Comparison of ENCODE assay signal across 9 mouse cellular contexts in genomic region chr14:25593876-25594275, GRCm38 (mm10).
A peak's percentile ranks its signal among the peaks of the same experiment; 100 is the strongest.
DNase-seq lines count a peak whose midpoint lies in the region; ATAC-seq and TF ChIP-seq lines count a peak whose summit lies in the region.
"Had no signal": no experiment of that assay in that cellular context is flagged by ENCODE, and none has a peak within 500 bp of the region (broad histone marks: within the 10 kb centered on the region; RNA-seq: fewer than 3 reads in every experiment).

No protein-coding gene starts in this region.

- no peak for TF ChIP-seq POLR2A in thymus, adult 2 months (IDR thresholded peaks at IDR 0.05; ENCODE audit: control insufficient read depth, extremely low read depth, insufficient read depth, low read length, poor library complexity)

- no peaks in the 10 kb centered on the region for H3K27me3 ChIP-seq in thymus, adult 2 months (ENCODE audit: control insufficient read depth, insufficient read depth, low read length)
- no peaks in the 10 kb centered on the region for H3K27me3 ChIP-seq in forebrain, embryonic 12.5 days
- no peaks in the 10 kb centered on the region for H3K27me3 ChIP-seq in intestine, postnatal 0 days (replicated peaks; ENCODE audit: control insufficient read depth, insufficient read depth, low read length)
- no peaks in the 10 kb centered on the region for H3K27me3 ChIP-seq in splenic B cell, adult 2 months (ENCODE audit: control insufficient read depth, insufficient read depth, low read length, poor library complexity, severe bottlenecking)
- H3K27me3 ChIP-seq: Patski had no signal

- TF ChIP-seq CTCF in thymus, adult 2 months (IDR thresholded peaks at IDR 0.05; ENCODE audit: borderline replicate concordance, control insufficient read depth, extremely low read depth, insufficient read depth, low read length, poor library complexity) = no peak
- TF ChIP-seq CTCF in intestine, postnatal 0 days (IDR thresholded peaks at IDR 0.05; ENCODE audit: low read depth) = no peak

- H3K27ac ChIP-seq in thymus, adult 2 months (ENCODE audit: control insufficient read depth, insufficient read depth, low read length) = peak overlapping the region; percentile 25; the same call in 1 of the 2 replicates
- H3K27ac ChIP-seq in forebrain, embryonic 12.5 days = peak overlapping the region; percentile 80
- peak overlapping the region; percentile 28 for H3K27ac ChIP-seq in intestine, postnatal 0 days (ENCODE audit: low read depth, low read length)

- ATAC-seq in forebrain, embryonic 12.5 days (ENCODE audit: low FRiP score) = no peak
- ATAC-seq in intestine, postnatal 0 days = no peak
- ATAC-seq: lung, postnatal 0 days; Patski had no signal

- H3K36me3 ChIP-seq in thymus, adult 2 months (ENCODE audit: control insufficient read depth, insufficient read depth, low read length) = peaks cover 3% of the 10 kb centered on the region; the same call in 1 of the 2 replicates
- H3K36me3 ChIP-seq in forebrain, embryonic 12.5 days (replicated peaks) = peaks cover 41% of the 10 kb centered on the region
- peaks cover 13% of the 10 kb centered on the region; the same call in 1 of the 2 replicates for H3K36me3 ChIP-seq in intestine, postnatal 0 days (ENCODE audit: control insufficient read depth, insufficient read depth)
- no peaks in the 10 kb centered on the region; the same call in none of the 2 replicates for H3K36me3 ChIP-seq in splenic B cell, adult 2 months (ENCODE audit: control insufficient read depth, insufficient read depth, low read length, poor library complexity, severe bottlenecking)

- no peaks in the 10 kb centered on the region for H3K9me3 ChIP-seq in forebrain, embryonic 12.5 days
- H3K9me3 ChIP-seq in intestine, postnatal 0 days (ENCODE audit: control insufficient read depth) = no peaks in the 10 kb centered on the region

- no peak overlapping the region for H3K4me3 ChIP-seq in thymus, adult 2 months (ENCODE audit: control insufficient read depth, insufficient read depth, low read length)
- no peak overlapping the region for H3K4me3 ChIP-seq in forebrain, embryonic 12.5 days (replicated peaks)
- no peak overlapping the region for H3K4me3 ChIP-seq in intestine, postnatal 0 days (ENCODE audit: low read depth, low read length)

- WGBS in thymus, adult 2 months = 71% methylated on average over 8 of the region's 8 CpGs
- whole genome bisulfite sequencing in forebrain, embryonic 12.5 days = 78% methylated on average over 8 of the region's 8 CpGs
- 60% methylated on average over 8 of the region's 8 CpGs for whole genome bisulfite sequencing in intestine, postnatal 0 days

- H3K4me1 ChIP-seq in thymus, adult 2 months (replicated peaks; ENCODE audit: control insufficient read depth, insufficient read depth, low read length) = peaks cover 35% of the 10 kb centered on the region
- peaks cover 51% of the 10 kb centered on the region for H3K4me1 ChIP-seq in forebrain, embryonic 12.5 days
- H3K4me1 ChIP-seq in intestine, postnatal 0 days (replicated peaks; ENCODE audit: control insufficient read depth, insufficient read depth, low read length) = no peaks in the 10 kb centered on the region

- H3K4me2 ChIP-seq in forebrain, embryonic 12.5 days = no peak overlapping the region
- no peak overlapping the region for H3K4me2 ChIP-seq in intestine, postnatal 0 days (replicated peaks; ENCODE audit: low read depth)

- no peak overlapping the region for H3K9ac ChIP-seq in forebrain, embryonic 12.5 days
- H3K9ac ChIP-seq in intestine, postnatal 0 days (ENCODE audit: low read depth, low read length) = no peak overlapping the region

- DNase-seq in thymus, adult 2 months = no peak
- no peak for DNase-seq in thymus, postnatal 36 days
- DNase-seq in splenic B cell, adult 2 months (ENCODE audit: low read depth, low spot score) = peak; percentile 90
- no peak for DNase-seq in ovary, postnatal 14 days (ENCODE audit: low spot score)
- DNase-seq in frontal cortex, postnatal 14 days (ENCODE audit: low spot score in 2 of 2) = no peak

Comparison
In these comparisons a context has a peak if more than half of its experiments do, and no peak if none do; other contexts are left out.
1. H3K27ac ChIP-seq: peak in every context shown above with its lines; median percentile 80 in forebrain, embryonic 12.5 days; 28 in intestine, postnatal 0 days; 25 in thymus, adult 2 months.